Mouse (Mus musculus): ENCODE measurements at regions not wholly inside any gene's neighbourhood (a gene's known extent, or its start where the extent isn't known, plus 50 kb on each side); places are given as distances from the start of the nearest gene placed in this dataset.

- DNase-seq (ENCODE audit: low spot score), result no peak
These were observed 97.4 kb upstream of the Dock11 start for GRCm38 (mm10) chrX:35791273-35791672.

- DNase-seq (ENCODE audit: low spot score), result peak; percentile 3
These were observed 75.4 kb upstream of the Dock11 start for GRCm38 (mm10) chrX:35813206-35813605.

- peak; percentile 25 for DNase-seq (ENCODE audit: low spot score)
These were observed 54.2 kb upstream of the Dock11 start for GRCm38 (mm10) chrX:35834411-35834810.

GRCm38 (mm10) chrX:35838064-35838463, 50.6 kb upstream of the Dock11 start:
- no peak for DNase-seq (ENCODE audit: low spot score)

All from T-cell, adult 2 months (primary cell).